Mouse (Mus musculus) CH12.LX (cell line): ENCODE measurements around the gene Vac14. TPM values are rescaled to one million over a fixed set of nuclear protein-coding genes. Genes with fewer than 3 reads are reported as not detected.

Experiments used
- DNase-seq: peaks from one replicate; pipeline ENCODE4 v3.0.0-alpha.2; 2013; ENCODE audit errors: extremely low read depth
- H3K27ac ChIP-seq: 2 replicates; pipeline ENCODE4 v1.5.1; 2012; ENCODE audit warnings: low read depth, mild to moderate bottlenecking, control low read depth, moderate library complexity; ENCODE audit not compliant: insufficient read depth
- H3K27me3 ChIP-seq: replicated peaks from 2 replicates; pipeline ENCODE3; 2012; ENCODE audit warnings: inconsistent platforms
- H3K36me3 ChIP-seq, 2 experiments: replicated peaks in 1 of 2; 2 replicates each; pipeline versions ENCODE3 to v1.6.1; 2012; ENCODE audit warnings: inconsistent platforms in 1 of 2, low read length in 1 of 2, mild to moderate bottlenecking in 1 of 2, mixed read lengths in 1 of 2, moderate library complexity in 1 of 2; ENCODE audit not compliant: control insufficient read depth in 1 of 2, insufficient read depth in 1 of 2
- H3K4me1 ChIP-seq, 2 experiments: 2 replicates each; pipeline ENCODE4 v1.6.1; 2012; ENCODE audit warnings: inconsistent platforms in 1 of 2, moderate library complexity in 1 of 2; ENCODE audit not compliant: insufficient read depth in 2 of 2, control insufficient read depth in 1 of 2
- H3K4me2 ChIP-seq: 2 replicates; pipeline ENCODE4 v1.6.1; 2012; ENCODE audit warnings: low read depth, mild to moderate bottlenecking, control low read depth; ENCODE audit not compliant: poor library complexity, insufficient read depth, severe bottlenecking
- H3K4me3 ChIP-seq, 3 experiments: fragments of 150-350 bp in 1 of 3; sonication (generic) in 1 of 3; replicated peaks in 1 of 3; 2 replicates each; pipeline versions ENCODE3 to v1.5.1; 2011 to 2012; ENCODE audit warnings: low read depth in 2 of 3, low read length in 2 of 3, mild to moderate bottlenecking in 2 of 3, moderate library complexity in 2 of 3, control low read depth in 1 of 3, improper control_type of control experiment in 1 of 3, inconsistent platforms in 1 of 3, mixed read lengths in 1 of 3; ENCODE audit not compliant: poor library complexity in 1 of 3
- H3K79me2 ChIP-seq: replicated peaks from 2 replicates; pipeline ENCODE4 v1.6.1; 2012; ENCODE audit warnings: mild to moderate bottlenecking, moderate library complexity; ENCODE audit not compliant: control insufficient read depth, poor library complexity, insufficient read depth, severe bottlenecking; ENCODE audit errors: extremely low read depth
- H3K9ac ChIP-seq: 2 replicates; pipeline ENCODE4 v1.6.1; 2012; ENCODE audit warnings: low read depth, mild to moderate bottlenecking, control low read depth, moderate library complexity; ENCODE audit not compliant: insufficient read depth
- H3K9me3 ChIP-seq: replicated peaks from 2 replicates; pipeline ENCODE3; 2012; ENCODE audit warnings: low read length, inconsistent platforms, mixed read lengths
- BHLHE40 ChIP-seq: IDR thresholded peaks from 2 replicates; pipeline ENCODE4 v1.6.1; 2011; ENCODE audit warnings: mild to moderate bottlenecking, low read depth, low read length, improper control_type of control experiment
- CHD1 ChIP-seq: IDR thresholded peaks from 2 replicates; pipeline ENCODE4 v1.6.1; 2012; ENCODE audit warnings: low read depth, low read length, improper control_type of control experiment, inconsistent platforms
- CHD2 ChIP-seq: IDR thresholded peaks from 2 replicates; pipeline ENCODE4 v1.6.1; 2011; ENCODE audit warnings: low read length, improper control_type of control experiment
- E2F4 ChIP-seq: IDR thresholded peaks from 2 replicates; pipeline ENCODE4 v1.6.1; 2011; ENCODE audit warnings: low read depth, low read length, improper control_type of control experiment; ENCODE audit not compliant: insufficient replicate concordance
- MAX ChIP-seq: IDR thresholded peaks from 2 replicates; pipeline ENCODE4 v1.6.1; 2011; ENCODE audit warnings: low read length, improper control_type of control experiment
- MXI1 ChIP-seq: IDR thresholded peaks from 2 replicates; pipeline ENCODE4 v1.6.1; 2011; ENCODE audit warnings: mild to moderate bottlenecking, low read depth, low read length, improper control_type of control experiment
- MYC ChIP-seq: IDR thresholded peaks from 2 replicates; pipeline ENCODE4 v1.6.1; 2011; ENCODE audit warnings: low read depth, mild to moderate bottlenecking, improper control_type of control experiment, low read length
- NELFE ChIP-seq: IDR thresholded peaks from 2 replicates; pipeline ENCODE4 v1.6.1; 2011; ENCODE audit warnings: low read depth, low read length, improper control_type of control experiment
- NRF1 ChIP-seq: IDR thresholded peaks from 2 replicates; pipeline ENCODE4 v1.6.1; 2014; ENCODE audit warnings: low read depth, mild to moderate bottlenecking, inconsistent platforms, low read length, improper control_type of control experiment, moderate library complexity
- POLR2A ChIP-seq: IDR thresholded peaks from 2 replicates; pipeline ENCODE4 v1.6.1; 2011; ENCODE audit warnings: low read depth, mild to moderate bottlenecking, improper control_type of control experiment, low read length
- RCOR1 ChIP-seq: conservative IDR thresholded peaks from 2 replicates; pipeline ENCODE4 v1.6.1; 2012; ENCODE audit warnings: low read depth, mild to moderate bottlenecking, inconsistent platforms, low read length, improper control_type of control experiment
- UBTF ChIP-seq: IDR thresholded peaks from 2 replicates; pipeline ENCODE4 v1.6.1; 2012; ENCODE audit warnings: low read depth, mild to moderate bottlenecking, inconsistent platforms, low read length, improper control_type of control experiment, moderate library complexity
- USF1 ChIP-seq: IDR thresholded peaks from 2 replicates; pipeline ENCODE4 v1.6.1; 2014; ENCODE audit warnings: low read depth, mild to moderate bottlenecking, inconsistent platforms, low read length, improper control_type of control experiment
- ZC3H11A ChIP-seq: IDR thresholded peaks from 2 replicates; pipeline ENCODE4 v1.6.1; 2012; ENCODE audit warnings: low read depth, mild to moderate bottlenecking, inconsistent platforms, low read length, improper control_type of control experiment
- ZKSCAN1 ChIP-seq: IDR thresholded peaks from 2 replicates; pipeline ENCODE4 v1.6.1; 2012; ENCODE audit warnings: low read depth, inconsistent platforms, low read length, improper control_type of control experiment, borderline replicate concordance
- dilution Hi-C: fragments of 300-500 bp; cut with MboI; formaldehyde crosslinking; loops from 2 replicates; pipeline ENCODE4 v1.14.3; 2020; ENCODE audit warnings: low sequenced_read_pairs; ENCODE audit not compliant: extremely low pct_unique_long_range_greater_than_20kb, extremely low pct_ligation_motif_present
- in situ Hi-C: fragments of 300-500 bp; cut with MboI; formaldehyde crosslinking; loops from 3 replicates; pipeline ENCODE4 v1.14.3; 2019; ENCODE audit warnings: low sequenced_read_pairs, low pct_ligation_motif_present, low pct_unique_long_range_greater_than_20kb, mixed read lengths
- polyA plus RNA-seq: library from polyadenylated mRNA; unstranded; fragments of >175 nt; gene quantifications from 2 replicates; pipeline ENCODE4 v1.2.1, GENCODE M21; 2012; ENCODE audit warnings: low read depth; ENCODE audit not compliant: insufficient read length
- total RNA-seq, 2 experiments: library from RNA; depleted of rRNA; stranded (reverse); fragments of 300-350 nt in 1 of 2; fragments of >200 nt in 1 of 2; gene quantifications; 2 replicates each; pipeline ENCODE4 v1.2.3; 2012 to 2014

Gene Vac14
- total and polyA plus RNA-seq, 3 experiments: 20.9 to 73.8 (median 28.2) TPM

DNA sequence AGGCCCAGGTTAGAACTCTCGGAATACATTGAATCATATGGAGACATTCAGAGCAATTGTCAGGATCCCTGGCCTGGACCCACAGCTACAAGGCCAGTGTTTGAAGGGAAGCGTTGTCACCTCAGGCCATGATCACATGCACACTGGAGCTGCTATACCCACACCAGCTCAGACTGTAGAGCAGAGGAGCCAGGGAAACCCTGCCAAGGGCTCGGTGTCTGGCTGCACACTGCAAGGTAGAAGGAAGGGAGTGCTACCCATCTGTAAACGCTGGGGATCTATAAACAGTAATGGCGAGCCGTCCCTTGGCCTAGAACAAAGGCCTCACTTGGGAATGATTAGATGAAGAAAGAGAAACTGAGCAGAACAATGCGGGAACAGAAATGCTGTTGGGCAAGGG lies 81.1 kb downstream of the Vac14 start:
- Histone ChIP-seq H3K36me3 (peaks cover 30 to 89% of the 10 kb centered on the region in 2 experiments), H3K4me3 (no peak overlapping the region), H3K9me3 (no peaks in the 10 kb centered on the region), H3K79me2 (no peaks in the 10 kb centered on the region), H3K4me1 (peaks cover 3 to 42% of the 10 kb centered on the region in 2 experiments), H3K27me3 (no peaks in the 10 kb centered on the region), H3K27ac (no peak overlapping the region), H3K9ac (no peak overlapping the region), H3K4me2 (no peak overlapping the region)
- no peak for TF ChIP-seq MXI1
- TF ChIP-seq POLR2A: no peak
- no peak for TF ChIP-seq ZC3H11A
- no peak for TF ChIP-seq NELFE
- TF ChIP-seq E2F4: no peak
- TF ChIP-seq RCOR1: no peak
- TF ChIP-seq MAX: no peak
- TF ChIP-seq USF1: no peak
- TF ChIP-seq CHD1: no peak
- no peak for TF ChIP-seq NRF1
- no peak for TF ChIP-seq MYC
- in situ Hi-C loops (no loop called here), dilution Hi-C loops (no loop called here)
- no peak for DNase-seq

DNA sequence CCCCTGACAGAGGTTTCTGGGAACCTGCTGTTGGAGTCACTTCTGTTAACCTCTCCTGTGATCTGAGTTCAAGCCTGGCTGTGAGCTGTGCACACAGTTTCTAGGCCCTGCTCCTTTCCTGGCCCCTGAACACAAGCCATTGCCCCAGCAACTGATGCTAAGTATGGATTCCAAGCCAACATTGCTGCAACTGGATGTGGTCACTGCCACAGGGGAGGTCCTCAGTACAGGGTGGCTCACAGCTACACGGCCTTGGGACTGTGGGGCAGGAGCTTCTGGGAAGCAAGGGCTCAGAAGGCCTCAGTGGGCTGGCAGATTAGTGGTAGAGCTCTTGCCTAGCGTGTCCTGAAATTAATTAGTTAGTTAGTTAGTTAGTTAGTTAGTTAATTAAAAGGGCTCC lies 82.2 kb downstream of the Vac14 start:
- Histone ChIP-seq H3K4me2 (no peak overlapping the region), H3K27me3 (no peaks in the 10 kb centered on the region), H3K4me1 (peaks cover 3 to 48% of the 10 kb centered on the region in 2 experiments), H3K9me3 (no peaks in the 10 kb centered on the region), H3K27ac (no peak overlapping the region), H3K9ac (no peak overlapping the region), H3K79me2 (no peaks in the 10 kb centered on the region), H3K4me3 (no peak overlapping the region), H3K36me3 (peaks cover 28 to 89% of the 10 kb centered on the region in 2 experiments)
- in situ Hi-C loops (no loop called here), dilution Hi-C loops (no loop called here)
- TF ChIP-seq ZKSCAN1 (no peak), UBTF (no peak), CHD2 (no peak), MYC (no peak), BHLHE40 (no peak)
- no peak for DNase-seq
